Mouse (Mus musculus) bone marrow macrophage, adult 2 months (primary cell): ENCODE results near the gene Cenph. TPM values are rescaled to one million over a fixed set of nuclear protein-coding genes. Genes with fewer than 3 reads are reported as not detected.
A peak's percentile ranks its signal among the peaks of the same experiment; 100 is the strongest.
"Not testable (repeated sequence)": the region's sequence is repeated elsewhere in the genome, so short reads cannot be mapped to it uniquely, and the experiment has no call there.

Source experiments
- H3K27ac ChIP-seq: 2 replicates; pipeline ENCODE4 v1.5.1; 2012; ENCODE audit warnings: low read depth, low read length; ENCODE audit not compliant: insufficient read depth
- H3K4me1 ChIP-seq: 2 replicates; pipeline ENCODE4 v1.6.1; 2012; ENCODE audit warnings: low read length; ENCODE audit not compliant: control insufficient read depth, insufficient read depth
- H3K4me3 ChIP-seq: 2 replicates; pipeline ENCODE4 v1.5.1; 2012; ENCODE audit warnings: mild to moderate bottlenecking, low read length, moderate library complexity; ENCODE audit not compliant: insufficient read depth
- CTCF ChIP-seq: IDR thresholded peaks from 2 replicates; pipeline ENCODE4 v1.5.1; 2012; ENCODE audit warnings: low read depth, mild to moderate bottlenecking, low read length, moderate library complexity
- POLR2A ChIP-seq: IDR thresholded peaks from 2 replicates; pipeline ENCODE4 v1.6.1; 2012; ENCODE audit warnings: mild to moderate bottlenecking, low read depth, low read length, borderline replicate concordance
- polyA plus RNA-seq: library from polyadenylated mRNA; stranded (reverse); fragments of >200 nt; gene quantifications from 2 replicates; pipeline ENCODE4 v1.2.4, GENCODE M21; 2012; ENCODE audit not compliant: missing spikeins, insufficient read depth, insufficient read length

Gene Cenph
- polyA plus RNA-seq, 1 experiment = 13.5 TPM

- peaks cover 10% of the 10 kb centered on the region for H3K4me1 ChIP-seq
- H3K4me3 ChIP-seq = peak overlapping the region; percentile 86
- TF ChIP-seq POLR2A (no peak), CTCF (no peak)
- H3K27ac ChIP-seq = peak overlapping the region; percentile 69
Measured at GRCm38 (mm10) chr13:100730153-100730860, 45.4 kb downstream of the Cenph start.

- not testable (repeated sequence) for H3K4me1 ChIP-seq, H3K4me3 ChIP-seq, H3K27ac ChIP-seq
Measured at GRCm38 (mm10) chr13:100728530-100728929, 47.2 kb downstream of the Cenph start.

- no peak overlapping the region for H3K4me3 ChIP-seq
- TF ChIP-seq CTCF = no peak
- TF ChIP-seq POLR2A = no peak
- no peak overlapping the region for H3K27ac ChIP-seq
- H3K4me1 ChIP-seq = peaks cover 10% of the 10 kb centered on the region
Measured at GRCm38 (mm10) chr13:100728086-100728485, 47.6 kb downstream of the Cenph start.

- TF ChIP-seq POLR2A (no peak), CTCF (no peak)
- Histone ChIP-seq H3K4me3 (no peak overlapping the region), H3K4me1 (peaks cover 10% of the 10 kb centered on the region), H3K27ac (no peak overlapping the region)
Measured at GRCm38 (mm10) chr13:100725194-100725593, 50.5 kb downstream of the Cenph start.

- H3K4me1 ChIP-seq = peaks cover 7% of the 10 kb centered on the region
- no peak for TF ChIP-seq CTCF
- no peak for TF ChIP-seq POLR2A
- no peak overlapping the region for H3K4me3 ChIP-seq
- no peak overlapping the region for H3K27ac ChIP-seq
Measured at GRCm38 (mm10) chr13:100724051-100724754, 51.5 kb downstream of the Cenph start.

- no peak for TF ChIP-seq CTCF
- no peak for TF ChIP-seq POLR2A
- Histone ChIP-seq H3K4me3 (no peak overlapping the region), H3K27ac (no peak overlapping the region), H3K4me1 (peaks cover 3% of the 10 kb centered on the region; the same call in 1 of the 2 replicates)
Measured at GRCm38 (mm10) chr13:100721656-100722055, 54.0 kb downstream of the Cenph start.

GRCm38 (mm10) chr13:100715467-100715866 is 60.2 kb downstream of the Cenph start:
- Histone ChIP-seq H3K27ac (no peak overlapping the region), H3K4me1 (peaks cover 5% of the 10 kb centered on the region), H3K4me3 (no peak overlapping the region)
- TF ChIP-seq CTCF (no peak), POLR2A (no peak)

Other genes starting within 250 kb of the Cenph start
- 0.44 and 0.50 TPM in 2 replicates for gene Ocln, start 223.2 kb downstream of the Cenph start, polyA plus RNA-seq
- 0.47 TPM in 1 of 2 replicates, not detected in the other for gene Marveld2, start 158.9 kb downstream of the Cenph start, polyA plus RNA-seq
- gene Ak6, start 124.9 kb downstream of the Cenph start, polyA plus RNA-seq = 93.3 and 95.3 TPM in 2 replicates
- 17.5 and 18.6 TPM in 2 replicates for gene Rad17, start 124.8 kb downstream of the Cenph start, polyA plus RNA-seq
- gene Taf9, start 124.3 kb downstream of the Cenph start, polyA plus RNA-seq = 2.1 and 3.5 TPM in 2 replicates
- gene Ccdc125, start 106.2 kb downstream of the Cenph start, polyA plus RNA-seq = 7.6 and 9.3 TPM in 2 replicates
- gene Cdk7, start 45.0 kb downstream of the Cenph start, polyA plus RNA-seq = 27.1 and 29.5 TPM in 2 replicates
- 68.4 and 89.2 TPM in 2 replicates for gene Mrps36, start 31.2 kb downstream of the Cenph start, polyA plus RNA-seq
- gene Ccnb1, start 10.7 kb upstream of the Cenph start, polyA plus RNA-seq = 35.0 and 42.5 TPM in 2 replicates
- gene Slc30a5, start 57.5 kb upstream of the Cenph start, polyA plus RNA-seq = 47.3 and 53.8 TPM in 2 replicates